Comparison of ENCODE assay signal across 10 mouse cellular contexts in the genomic region with DNA sequence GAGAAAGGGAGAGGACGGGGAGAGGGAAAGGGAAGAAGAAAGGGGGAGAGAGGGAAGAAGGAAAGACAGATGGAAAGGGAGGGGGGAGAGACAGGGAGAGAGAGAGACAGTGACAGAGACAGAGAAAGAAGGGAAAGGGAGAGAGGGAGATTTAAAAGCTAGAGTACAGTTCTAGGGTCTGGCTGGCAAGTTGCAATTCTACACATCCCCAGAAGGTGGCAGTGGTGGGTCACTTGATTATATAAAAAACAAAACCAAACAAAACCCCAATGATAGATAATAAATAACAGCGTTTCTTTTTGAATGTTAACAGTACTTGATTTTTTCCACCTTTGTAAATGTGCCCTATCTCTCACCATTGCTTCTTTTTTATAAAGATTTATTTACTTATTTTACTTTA. TPM values are rescaled to one million over a fixed set of nuclear protein-coding genes. Genes with fewer than 3 reads are reported as not detected.
DNase-seq lines count a peak whose midpoint lies in the region; ATAC-seq and TF ChIP-seq lines count a peak whose summit lies in the region.
"Had no signal": no experiment of that assay in that cellular context is flagged by ENCODE, and none has a peak within 500 bp of the region (broad histone marks: within the 10 kb centered on the region; RNA-seq: fewer than 3 reads in every experiment).

No protein-coding gene starts in this region.

- peaks cover 16% of the 10 kb centered on the region; the same call in 1 of the 2 replicates for H3K36me3 ChIP-seq in heart, postnatal 0 days (replicated peaks; ENCODE audit: control insufficient read depth, insufficient read depth, low read length)
- H3K36me3 ChIP-seq in midbrain, embryonic 14.5 days (ENCODE audit: control insufficient read depth, insufficient read depth, low read length) = peaks cover 12% of the 10 kb centered on the region
- no peaks in the 10 kb centered on the region for H3K36me3 ChIP-seq in stomach, embryonic 16.5 days (ENCODE audit: control insufficient read depth, insufficient read depth, low read length)

- no peak for TF ChIP-seq EP300 in heart, postnatal 0 days (IDR thresholded peaks at IDR 0.05; ENCODE audit: low read depth)

- no peak overlapping the region for H3K27ac ChIP-seq in heart, postnatal 0 days (ENCODE audit: low read depth)
- H3K27ac ChIP-seq in embryonic fibroblast, embryonic 13.5 days (ENCODE audit: insufficient read depth, low read length) = no peak overlapping the region
- no peak overlapping the region for H3K27ac ChIP-seq in midbrain, embryonic 14.5 days (replicated peaks; ENCODE audit: low read depth, low read length)
- H3K27ac ChIP-seq in stomach, embryonic 16.5 days (ENCODE audit: low read length) = no peak overlapping the region
- H3K27ac ChIP-seq: embryonic facial prominence, embryonic 12.5 days; lung, embryonic 15.5 days had no signal

- peak; percentile 53 for DNase-seq in heart, postnatal 0 days (ENCODE audit: low spot score)
- no peak for DNase-seq in heart, postnatal 25 days (ENCODE audit: low spot score)
- DNase-seq in CD4-positive helper T cell, adult 2 months (ENCODE audit: low read depth, low spot score) = peak; percentile 62
- DNase-seq in adrenal gland, postnatal 10 days = peak; percentile 77
- DNase-seq in layer of hippocampus, postnatal 14 days (ENCODE audit: low spot score in 2 of 2) = peak; percentile 36 to 66
- DNase-seq in midbrain, embryonic 14.5 days = peak; percentile 84

- no peaks in the 10 kb centered on the region for H3K4me1 ChIP-seq in heart, postnatal 0 days (ENCODE audit: control insufficient read depth, insufficient read depth)
- H3K4me1 ChIP-seq in embryonic fibroblast, embryonic 13.5 days (ENCODE audit: control insufficient read depth, insufficient read depth, low read length) = no peaks in the 10 kb centered on the region
- no peaks in the 10 kb centered on the region for H3K4me1 ChIP-seq in midbrain, embryonic 14.5 days (ENCODE audit: control insufficient read depth, insufficient read depth, low read length)
- H3K4me1 ChIP-seq in stomach, embryonic 16.5 days (ENCODE audit: control insufficient read depth, insufficient read depth, low read length) = no peaks in the 10 kb centered on the region
- H3K4me1 ChIP-seq: embryonic facial prominence, embryonic 12.5 days; lung, embryonic 15.5 days had no signal

- no peak overlapping the region for H3K9ac ChIP-seq in heart, postnatal 0 days (replicated peaks; ENCODE audit: low read depth, low read length)
- no peak overlapping the region for H3K9ac ChIP-seq in midbrain, embryonic 14.5 days (replicated peaks; ENCODE audit: low read length)
- H3K9ac ChIP-seq in stomach, embryonic 16.5 days (ENCODE audit: low read length) = no peak overlapping the region
- H3K9ac ChIP-seq: embryonic facial prominence, embryonic 12.5 days; lung, embryonic 15.5 days had no signal

- H3K9me3 ChIP-seq in heart, postnatal 0 days (replicated peaks; ENCODE audit: control insufficient read depth, low read length) = no peaks in the 10 kb centered on the region
- no peaks in the 10 kb centered on the region for H3K9me3 ChIP-seq in midbrain, embryonic 14.5 days (ENCODE audit: control insufficient read depth, low read length)
- H3K9me3 ChIP-seq in stomach, embryonic 16.5 days (replicated peaks; ENCODE audit: control insufficient read depth, low read length) = no peaks in the 10 kb centered on the region
- H3K9me3 ChIP-seq: embryonic facial prominence, embryonic 12.5 days; lung, embryonic 15.5 days had no signal

- H3K4me2 ChIP-seq in heart, postnatal 0 days (ENCODE audit: low read depth, low read length) = no peak overlapping the region
- H3K4me2 ChIP-seq in midbrain, embryonic 14.5 days (ENCODE audit: low read length) = no peak overlapping the region
- H3K4me2 ChIP-seq in stomach, embryonic 16.5 days (ENCODE audit: low read depth, low read length) = no peak overlapping the region
- H3K4me2 ChIP-seq: embryonic facial prominence, embryonic 12.5 days; lung, embryonic 15.5 days had no signal

- ATAC-seq in heart, postnatal 0 days (ENCODE audit: insufficient read depth, low read depth) = no peak; the same call in 1 of the 2 replicates
- no peak for ATAC-seq in midbrain, embryonic 14.5 days (ENCODE audit: low FRiP score, low TSS enrichment)
- ATAC-seq in stomach, embryonic 16.5 days (ENCODE audit: insufficient read depth, low FRiP score) = peak; percentile 34; the same call in 1 of the 2 replicates

- intact Hi-C loops in heart, postnatal 25 days (cut with DNase I) = loop anchor here (1.0 kb wide), 1 partner anchor 54 kb away; no protein-coding TSS in a partner anchor

- H3K4me3 ChIP-seq in heart, postnatal 0 days (ENCODE audit: low read depth, low read length) = no peak overlapping the region
- no peak overlapping the region for H3K4me3 ChIP-seq in embryonic fibroblast, embryonic 13.5 days (ENCODE audit: insufficient read depth, low read length)
- H3K4me3 ChIP-seq in midbrain, embryonic 14.5 days (replicated peaks; ENCODE audit: low read depth, low read length) = no peak overlapping the region
- H3K4me3 ChIP-seq in stomach, embryonic 16.5 days (replicated peaks; ENCODE audit: low read length) = no peak overlapping the region
- H3K4me3 ChIP-seq: embryonic facial prominence, embryonic 12.5 days; lung, embryonic 15.5 days had no signal

- no peak for TF ChIP-seq POLR2A in embryonic fibroblast, embryonic 13.5 days (IDR thresholded peaks at IDR 0.05; ENCODE audit: low read depth, low read length)

- 35% methylated on average over 2 of the region's 2 CpGs for WGBS in heart, postnatal 0 days
- WGBS in midbrain, embryonic 14.5 days = 40% methylated on average over 2 of the region's 2 CpGs
- WGBS in stomach, embryonic 16.5 days = 28% methylated on average over 2 of the region's 2 CpGs

- TF ChIP-seq CTCF in heart, postnatal 0 days (IDR thresholded peaks at IDR 0.05; ENCODE audit: low read depth) = peak; percentile 72
- 0 out of 2 replicates have a peak, but pooled peaks have one; percentile 1 for TF ChIP-seq CTCF in embryonic fibroblast, embryonic 13.5 days (IDR thresholded peaks at IDR 0.05; ENCODE audit: borderline replicate concordance, insufficient read depth, low read length)

- H3K27me3 ChIP-seq in heart, postnatal 0 days (ENCODE audit: control insufficient read depth, insufficient read depth, low read length) = no peaks in the 10 kb centered on the region
- no peaks in the 10 kb centered on the region for H3K27me3 ChIP-seq in midbrain, embryonic 14.5 days (ENCODE audit: control insufficient read depth, insufficient read depth, low read length)
- no peaks in the 10 kb centered on the region for H3K27me3 ChIP-seq in stomach, embryonic 16.5 days (ENCODE audit: control insufficient read depth, insufficient read depth, low read length)
- H3K27me3 ChIP-seq: embryonic facial prominence, embryonic 12.5 days; lung, embryonic 15.5 days had no signal

RNA-seq across cellular contexts. Expression of a gene that starts 28.3 kb away (rescaled TPM):
- total RNA-seq in heart, postnatal 0 days (2014; rRNA removed; ENCODE audit: low replicate concordance) = 128 and 143 TPM in 2 replicates
- 40.2 and 42.4 TPM in 2 replicates for polyA plus RNA-seq in heart, postnatal 0 days (2015; fragmentation: Nextera tagmentation; extraction: Ambion mirVana)
- total RNA-seq in heart, postnatal 25 days (2021) = 10 to 100 TPM; 31.2 to 37.8 TPM
- total RNA-seq in adrenal gland, postnatal 10 days (2021) = 10 to 100 TPM; 31.8 to 35.9 TPM
- 29.1 and 29.7 TPM in 2 replicates for polyA plus RNA-seq in embryonic fibroblast, embryonic 13.5 days (2011; ENCODE audit: insufficient read length, low read depth, missing spikeins)
- total RNA-seq in layer of hippocampus, postnatal 14 days (2021) = 10 to 100 TPM in 1 of 2 experiments, 1 to 10 TPM in 1; 8.2 to 11.3 TPM
- polyA plus RNA-seq in midbrain, embryonic 14.5 days (2014; fragmentation: Nextera tagmentation; extraction: Ambion mirVana) = 11.8 and 16.4 TPM in 2 replicates
- 48.8 and 49.6 TPM in 2 replicates for polyA plus RNA-seq in stomach, embryonic 16.5 days (2015; fragmentation: Nextera tagmentation; extraction: Ambion mirVana)
